Mouse (Mus musculus) forebrain, postnatal 0 days (tissue): ENCODE data around the gene Bhlhe41. TPM values are rescaled to one million over a fixed set of nuclear protein-coding genes. Genes with fewer than 3 reads are reported as not detected.

Source experiments
- ATAC-seq: fragments of 200-750 bp; cut with Nextera tagmentation; 2 replicates; pipeline ENCODE4 v1.8.0; 2017; ENCODE audit warnings: mild to moderate bottlenecking, moderate library complexity
- DNase-seq: peaks from one replicate; pipeline ENCODE4 v3.0.0-alpha.2; 2015
- H3K27ac ChIP-seq: fragments of 300-500 bp; sonication (generic); 2 replicates; pipeline ENCODE4 v1.5.1; 2014; ENCODE audit warnings: low read depth, mild to moderate bottlenecking, antibody characterized with exemption, low read length, moderate library complexity, mixed read lengths
- H3K27me3 ChIP-seq: fragments of 300-500 bp; sonication (generic); 2 replicates; pipeline ENCODE4 v1.6.1; 2014; ENCODE audit warnings: mild to moderate bottlenecking, low read length, mixed read lengths; ENCODE audit not compliant: insufficient read depth
- H3K36me3 ChIP-seq: fragments of 300-500 bp; sonication (generic); 2 replicates; pipeline ENCODE4 v1.6.1; 2014; ENCODE audit warnings: mild to moderate bottlenecking, moderate library complexity; ENCODE audit not compliant: insufficient read depth
- H3K4me1 ChIP-seq: fragments of 300-500 bp; sonication (generic); 2 replicates; pipeline ENCODE4 v1.6.1; 2014; ENCODE audit warnings: antibody characterized with exemption; ENCODE audit not compliant: insufficient read depth
- H3K4me2 ChIP-seq: fragments of 300-500 bp; sonication (generic); 2 replicates; pipeline ENCODE4 v1.6.1; 2014; ENCODE audit warnings: low read depth, mild to moderate bottlenecking, moderate library complexity
- H3K4me3 ChIP-seq: fragments of 300-500 bp; sonication (generic); 2 replicates; pipeline ENCODE4 v1.5.1; 2014; ENCODE audit warnings: low read depth, low read length, mixed read lengths
- H3K9ac ChIP-seq: fragments of 300-500 bp; sonication (generic); 2 replicates; pipeline ENCODE4 v1.6.1; 2014; ENCODE audit warnings: mild to moderate bottlenecking
- H3K9me3 ChIP-seq: fragments of 300-500 bp; sonication (generic); 2 replicates; pipeline ENCODE4 v1.6.1; 2016; ENCODE audit warnings: low read length
- CTCF ChIP-seq: sonication (generic); IDR thresholded peaks from 2 replicates; pipeline ENCODE4 v1.5.1; 2016; ENCODE audit warnings: antibody characterized with exemption, control low read depth, low read depth
- WGBS: fragments of 180-500 bp; shearing (Covaris S2); extraction: QIAGEN DNeasy Blood & Tissue Kit; methylation state at CpG from one replicate; pipeline ENCODE4 v1.1.7; 2014; 5-methylcytosine and 5-hydroxymethylcytosine counted together
- polyA plus RNA-seq: library from polyadenylated mRNA; unstranded; fragments of >200 nt; fragmentation: Nextera tagmentation; extraction: Ambion mirVana; gene quantifications from 2 replicates; pipeline ENCODE4 v1.2.1, GENCODE M21; 2015
- total RNA-seq: library from RNA; depleted of rRNA; stranded (reverse); fragments of >200 nt; gene quantifications from 2 replicates; pipeline ENCODE4 v1.2.3, GENCODE M21; 2014

Bhlhe41 gene
- total and polyA plus RNA-seq, 2 experiments from 2014 or later = 4.1 to 5.2 TPM

DNA sequence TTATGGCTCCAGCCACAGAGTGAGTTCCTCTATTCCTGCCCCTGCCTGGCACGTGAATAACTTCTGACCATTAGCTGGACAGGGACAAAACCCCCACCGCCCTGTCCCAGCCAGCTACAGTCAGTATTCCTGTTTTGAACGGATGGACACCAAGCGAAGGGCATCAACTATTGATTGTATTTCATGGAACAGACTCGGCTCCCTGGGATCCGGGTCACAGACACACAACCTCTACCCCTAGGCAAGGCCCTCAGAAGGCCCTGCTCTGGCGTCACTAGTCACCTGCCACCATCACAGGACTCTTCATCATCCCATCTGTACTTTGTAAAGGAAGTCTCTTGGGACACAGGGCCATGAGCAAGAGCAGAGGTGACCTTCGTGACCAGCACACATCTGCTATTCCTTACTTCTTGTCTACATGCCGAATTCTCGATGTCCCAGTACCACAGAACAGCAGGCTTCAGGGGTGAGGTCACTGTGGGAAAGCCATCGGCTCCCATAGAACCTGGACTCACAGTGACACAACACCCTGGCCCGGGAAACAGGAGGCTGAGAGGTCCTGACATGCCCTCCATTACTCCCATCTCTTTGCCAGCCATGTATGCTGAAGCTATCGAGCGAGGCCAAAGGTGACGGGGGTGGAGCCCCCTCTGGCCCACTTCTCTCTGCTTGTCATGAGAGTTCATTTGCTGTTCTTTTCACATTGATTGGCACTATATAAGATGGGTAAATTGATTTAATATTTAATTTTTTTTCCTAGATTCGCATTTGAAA lies 36.1 kb downstream of the Bhlhe41 start:
- Histone ChIP-seq H3K9ac (no peak overlapping the region), H3K36me3 (no peaks in the 10 kb centered on the region), H3K4me2 (no peak overlapping the region), H3K27ac (no peak overlapping the region), H3K27me3 (no peaks in the 10 kb centered on the region), H3K4me1 (no peaks in the 10 kb centered on the region), H3K4me3 (no peak overlapping the region), H3K9me3 (no peaks in the 10 kb centered on the region)
- WGBS = 86% methylated on average over 16 of the region's 16 CpGs
- DNase-seq (no peak), ATAC-seq (no peak)
- no peak for TF ChIP-seq CTCF

DNA sequence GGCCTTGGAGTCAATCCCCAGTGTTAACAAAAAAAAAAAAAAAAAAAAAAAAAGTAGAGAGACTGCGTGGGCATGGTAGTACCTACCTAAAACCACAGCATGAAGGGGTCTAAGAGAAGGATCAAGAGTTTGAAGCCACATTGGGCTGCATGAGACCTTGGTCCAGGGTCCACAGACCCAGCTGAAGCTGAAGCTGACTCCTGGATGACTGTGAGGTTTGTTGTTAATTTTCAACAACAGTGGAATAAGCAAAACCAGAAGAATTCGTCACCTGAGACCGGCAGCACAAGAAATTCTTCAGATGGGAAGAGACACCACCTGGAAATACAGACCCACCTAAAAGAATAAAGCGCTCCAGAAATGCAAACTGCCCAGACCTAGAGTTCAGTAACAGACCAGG lies 39.1 kb downstream of the Bhlhe41 start:
- no peaks in the 10 kb centered on the region for H3K36me3 ChIP-seq
- H3K9me3 ChIP-seq = no peaks in the 10 kb centered on the region
- H3K4me1 ChIP-seq = no peaks in the 10 kb centered on the region
- H3K9ac ChIP-seq = no peak overlapping the region
- H3K27ac ChIP-seq = no peak overlapping the region
- no peak overlapping the region for H3K4me3 ChIP-seq
- no peaks in the 10 kb centered on the region for H3K27me3 ChIP-seq
- DNase-seq = no peak
- ATAC-seq = no peak
- no peak overlapping the region for H3K4me2 ChIP-seq
- WGBS = 93% methylated on average over 4 of the region's 4 CpGs
- TF ChIP-seq CTCF = no peak

GRCm38 (mm10) chr6:145823588-145824234 lies 41.6 kb downstream of the Bhlhe41 start:
- H3K4me3 ChIP-seq = no peak overlapping the region
- no peak overlapping the region for H3K4me2 ChIP-seq
- H3K9me3 ChIP-seq = no peaks in the 10 kb centered on the region
- H3K27me3 ChIP-seq = no peaks in the 10 kb centered on the region
- TF ChIP-seq CTCF = peak; percentile 77
- peak; percentile 66 for DNase-seq
- H3K9ac ChIP-seq = no peak overlapping the region
- H3K27ac ChIP-seq = no peak overlapping the region
- ATAC-seq = no peak
- H3K4me1 ChIP-seq = no peaks in the 10 kb centered on the region
- no peaks in the 10 kb centered on the region for H3K36me3 ChIP-seq
- WGBS = 63% methylated on average over 5 of the region's 5 CpGs

- 47% methylated on average over 6 of the region's 6 CpGs for WGBS
- TF ChIP-seq CTCF = no peak
- ATAC-seq = peak; percentile 48; the same call in 1 of the 2 replicates
- H3K27ac ChIP-seq = no peak overlapping the region
- no peak for DNase-seq
- H3K9ac ChIP-seq = no peak overlapping the region
- H3K4me2 ChIP-seq = no peak overlapping the region
- no peaks in the 10 kb centered on the region for H3K36me3 ChIP-seq
- H3K4me3 ChIP-seq = no peak overlapping the region
- no peaks in the 10 kb centered on the region for H3K27me3 ChIP-seq
- no peaks in the 10 kb centered on the region for H3K9me3 ChIP-seq
- no peaks in the 10 kb centered on the region for H3K4me1 ChIP-seq
Measured at GRCm38 (mm10) chr6:145823103-145823502, 42.3 kb downstream of the Bhlhe41 start.

- H3K4me2 ChIP-seq = no peak overlapping the region
- H3K27me3 ChIP-seq = no peaks in the 10 kb centered on the region
- 81% methylated on average over 5 of the region's 5 CpGs for WGBS
- H3K27ac ChIP-seq = no peak overlapping the region
- no peak overlapping the region for H3K4me3 ChIP-seq
- ATAC-seq (no peak), DNase-seq (no peak)
- no peak for TF ChIP-seq CTCF
- H3K36me3 ChIP-seq = no peaks in the 10 kb centered on the region
- no peaks in the 10 kb centered on the region for H3K4me1 ChIP-seq
- no peaks in the 10 kb centered on the region for H3K9me3 ChIP-seq
- no peak overlapping the region for H3K9ac ChIP-seq
Measured at GRCm38 (mm10) chr6:145822218-145822617, 43.1 kb downstream of the Bhlhe41 start.

DNA sequence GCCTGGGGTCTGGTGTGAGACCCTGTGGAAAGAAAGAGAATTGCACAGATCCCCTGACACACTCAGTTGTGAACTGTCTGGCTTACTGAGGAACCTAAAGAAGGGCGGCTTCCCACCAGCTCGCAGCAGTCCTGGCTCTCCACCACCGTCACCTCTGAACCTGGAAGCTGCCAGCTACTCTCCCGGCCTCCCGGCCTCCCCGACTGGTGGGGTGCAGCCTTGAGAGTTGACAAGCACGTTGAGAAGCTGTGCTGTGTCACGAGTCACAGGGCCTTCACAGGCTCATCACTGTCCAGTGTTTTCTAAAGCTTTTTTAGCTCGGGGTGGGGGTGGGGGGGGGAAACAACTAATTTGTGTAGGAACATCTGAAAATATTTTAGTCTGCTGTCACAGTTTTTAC lies 46.2 kb downstream of the Bhlhe41 start:
- no peak overlapping the region for H3K4me2 ChIP-seq
- 87% methylated on average over 9 of the region's 9 CpGs for WGBS
- H3K27me3 ChIP-seq = no peaks in the 10 kb centered on the region
- DNase-seq (no peak), ATAC-seq (no peak)
- no peaks in the 10 kb centered on the region for H3K36me3 ChIP-seq
- H3K4me3 ChIP-seq = no peak overlapping the region
- no peaks in the 10 kb centered on the region for H3K9me3 ChIP-seq
- no peaks in the 10 kb centered on the region for H3K4me1 ChIP-seq
- no peak overlapping the region for H3K27ac ChIP-seq
- no peak overlapping the region for H3K9ac ChIP-seq
- TF ChIP-seq CTCF = no peak

DNA sequence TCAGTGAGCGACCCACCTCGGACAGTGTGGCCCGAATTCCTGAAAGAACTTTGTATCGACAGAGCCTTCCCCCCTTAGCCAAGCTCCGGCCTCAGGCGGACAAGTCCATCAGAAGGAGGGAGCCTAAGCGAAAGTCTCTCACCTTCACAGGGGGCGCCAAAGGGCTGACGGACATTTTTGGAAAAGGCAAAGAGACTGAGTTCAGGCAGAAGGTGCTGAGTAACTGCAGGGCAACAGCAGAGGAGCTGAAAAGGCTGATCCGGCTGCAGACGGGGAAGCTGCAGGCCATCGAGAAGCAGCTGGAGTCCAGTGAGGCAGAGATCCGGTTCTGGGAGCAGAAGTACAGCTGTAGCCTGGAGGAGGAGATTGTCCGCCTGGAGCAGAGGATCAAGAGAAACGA lies 50.2 kb downstream of the Bhlhe41 start:
- no peaks in the 10 kb centered on the region for H3K27me3 ChIP-seq
- H3K36me3 ChIP-seq = no peaks in the 10 kb centered on the region
- no peak overlapping the region for H3K4me2 ChIP-seq
- no peaks in the 10 kb centered on the region for H3K4me1 ChIP-seq
- H3K27ac ChIP-seq = no peak overlapping the region
- TF ChIP-seq CTCF = 0 out of 2 replicates have a peak, but pooled peaks have one; percentile 37
- 37% methylated on average over 15 of the region's 15 CpGs for WGBS
- H3K4me3 ChIP-seq = no peak overlapping the region
- no peak overlapping the region for H3K9ac ChIP-seq
- ATAC-seq (no peak), DNase-seq (no peak)
- H3K9me3 ChIP-seq = no peaks in the 10 kb centered on the region
